Mouse (Mus musculus) adrenal gland, postnatal 10 days (tissue): ENCODE measurements around the gene Apoa5. TPM values are rescaled to one million over a fixed set of nuclear protein-coding genes. Genes with fewer than 3 reads are reported as not detected.

ENCODE experiments used
- DNase-seq: peaks from one replicate; pipeline ENCODE4 v3.0.0; 2021; ENCODE audit warnings: mixed read lengths
- long read RNA-seq, 2 experiments: library from polyadenylated mRNA; stranded (forward); transcript quantifications; one replicate each; pipeline ENCODE4 v2.0.0; 2021
- total RNA-seq, 2 experiments: library from RNA; stranded (reverse); gene quantifications; 2 replicates each; pipeline ENCODE4 v1.2.3; 2021

Apoa5 gene
- total RNA-seq = 10 to 100 TPM; 31.4 to 92.9 TPM
- long read RNA-seq, experiment 1, transcript Apoa5-201 (3 exons, 2,312 nt) = major isoform, 127 of 173 reads
- long read RNA-seq, experiment 1, transcript Apoa5-202 (4 exons, 2,515 nt) = minor isoform, 5 of 173 reads
- long read RNA-seq, experiment 1, partial matches to known transcripts = 0 of 173 reads
- long read RNA-seq, experiment 1, other reads (novel, unspliced or antisense) = 40 of 173 reads
- long read RNA-seq, experiment 2, transcript Apoa5-201 (3 exons, 2,312 nt) = major isoform, 5 of 6 reads
- long read RNA-seq, experiment 2, partial matches to known transcripts = 0 of 6 reads
- long read RNA-seq, experiment 2, other reads (novel, unspliced or antisense) = 1 of 6 reads

DNA sequence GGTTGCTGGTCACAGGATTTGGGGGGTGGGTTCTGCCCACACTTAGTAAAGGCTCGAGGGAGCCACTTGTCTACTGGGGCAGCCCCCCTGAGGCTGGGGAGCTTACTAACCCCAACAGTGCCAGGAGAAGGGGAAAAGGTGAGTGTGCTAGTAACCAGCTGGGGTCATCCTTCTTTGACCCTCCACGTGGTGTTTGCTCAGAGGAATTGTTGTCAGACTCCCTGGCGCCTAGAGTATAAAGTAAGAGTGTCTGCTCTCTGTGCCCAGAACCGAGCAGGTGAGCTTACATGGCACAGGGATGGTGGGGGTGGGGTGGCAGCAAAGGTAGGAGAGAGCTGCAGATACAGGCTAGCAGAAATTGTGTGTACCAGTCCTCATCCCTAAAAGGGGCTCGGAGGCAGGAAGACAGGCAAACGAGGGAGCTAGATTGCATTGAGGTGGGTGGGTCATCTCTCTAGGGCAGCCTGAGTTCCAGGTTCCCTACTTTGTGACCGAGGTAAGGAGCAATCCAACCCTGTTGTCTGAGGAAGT is at the start of gene Apoa5:
TSS of gene Apoa5 (plus strand) at position 291 of the 531 bp plus-strand sequence.
- DNase-seq = no peak

DNA sequence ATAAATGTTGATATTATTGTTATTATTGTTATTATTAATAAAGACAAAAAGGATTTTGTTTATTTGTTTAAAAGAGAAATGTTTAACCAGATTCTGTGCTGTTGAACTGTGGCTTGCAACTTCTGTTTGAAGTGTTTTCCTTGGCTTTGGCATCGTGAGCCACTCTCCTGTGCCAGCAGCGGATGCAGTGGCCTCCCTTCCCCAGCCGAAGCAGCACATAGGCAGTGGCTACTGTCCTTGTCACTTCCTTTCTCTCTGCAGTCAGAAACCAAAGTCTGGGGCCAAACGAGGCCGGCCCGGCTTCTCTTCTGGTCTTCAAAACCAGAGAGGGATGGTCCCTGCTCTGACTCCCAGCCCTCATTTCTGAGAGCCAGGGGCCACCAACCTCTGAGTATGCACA is 45.3 kb upstream of the Apoa5 start:
- no peak for DNase-seq

DNA sequence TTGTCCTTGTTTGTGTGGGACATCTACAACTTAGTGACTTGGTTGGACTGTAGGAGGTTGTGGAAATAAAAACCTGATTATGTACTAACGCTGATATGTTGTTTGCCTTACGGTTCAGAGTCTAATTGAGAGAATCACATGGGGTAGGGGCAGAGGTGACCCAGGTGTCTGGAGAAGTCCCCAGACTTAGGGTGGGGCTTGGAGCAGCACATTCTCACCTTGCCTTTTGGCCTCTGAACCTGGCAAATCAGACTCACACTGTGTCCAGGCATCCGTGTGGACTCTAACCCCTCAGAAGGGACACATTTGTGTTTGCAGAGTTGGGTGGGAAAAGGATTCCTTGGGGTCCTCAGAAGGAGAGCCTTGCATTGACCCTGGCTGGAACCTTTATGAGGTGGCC is 44.3 kb upstream of the Apoa5 start:
- no peak for DNase-seq

DNA sequence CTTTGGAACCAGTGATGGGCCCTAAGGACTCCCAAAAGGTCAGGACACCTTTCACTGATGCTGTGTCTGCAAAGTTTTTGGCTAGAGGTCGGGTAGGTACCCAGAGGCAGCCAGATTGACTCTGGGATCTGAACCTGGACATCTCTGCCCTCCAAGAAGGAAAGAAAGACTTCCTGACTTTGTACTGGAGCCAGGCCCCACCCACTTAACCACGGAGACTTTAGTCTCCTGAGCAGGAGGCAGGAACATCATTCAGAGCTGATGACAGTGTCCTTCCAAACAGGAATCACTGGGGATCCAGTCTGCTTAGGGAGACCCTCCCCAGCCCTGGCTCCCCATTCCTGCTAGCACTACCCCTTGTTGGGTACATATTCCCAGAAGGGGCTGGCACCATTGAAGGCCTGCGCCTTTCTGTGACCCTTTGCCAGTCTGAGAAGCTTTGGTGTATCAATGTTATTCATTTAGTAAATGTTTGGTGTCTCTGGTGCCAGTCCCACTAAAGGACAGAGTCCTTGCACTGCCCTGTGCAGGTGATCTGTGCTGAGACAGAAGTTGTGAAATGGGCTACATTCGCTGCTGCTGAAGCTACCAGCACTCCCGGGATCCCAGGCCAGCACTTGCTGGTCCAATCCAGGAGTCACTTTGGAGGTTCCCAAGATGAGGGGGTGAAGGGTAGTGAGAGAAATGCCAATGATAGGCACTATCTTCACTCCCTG is 43.3 kb upstream of the Apoa5 start:
- no peak for DNase-seq

DNA sequence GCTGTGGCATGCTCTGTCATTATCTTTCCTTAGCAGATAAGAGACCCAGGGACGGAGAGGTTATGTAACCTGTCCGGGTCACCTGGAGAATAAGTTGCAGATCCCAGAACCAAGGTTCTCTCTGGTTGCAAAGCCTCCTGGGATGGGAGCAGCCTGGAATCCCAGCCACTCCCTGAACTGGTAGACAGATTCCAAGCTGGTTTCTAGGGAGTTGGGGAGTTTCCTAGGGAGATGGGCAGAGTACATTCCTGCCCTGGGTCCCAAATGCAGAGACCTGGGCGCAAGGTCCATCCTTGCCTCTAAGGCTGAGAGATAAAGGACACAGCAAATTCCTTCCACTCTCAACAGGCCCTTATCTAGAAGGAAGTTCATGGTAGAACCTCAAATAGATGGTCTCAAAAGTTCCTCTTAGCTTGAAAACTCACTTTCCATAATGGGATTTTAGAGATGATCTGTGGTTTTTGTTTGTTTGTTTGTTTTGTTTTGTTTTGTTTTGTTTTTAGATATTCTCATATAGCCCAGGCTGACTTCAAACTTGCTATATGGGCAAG is 41.3 kb upstream of the Apoa5 start:
- no peak for DNase-seq

DNA sequence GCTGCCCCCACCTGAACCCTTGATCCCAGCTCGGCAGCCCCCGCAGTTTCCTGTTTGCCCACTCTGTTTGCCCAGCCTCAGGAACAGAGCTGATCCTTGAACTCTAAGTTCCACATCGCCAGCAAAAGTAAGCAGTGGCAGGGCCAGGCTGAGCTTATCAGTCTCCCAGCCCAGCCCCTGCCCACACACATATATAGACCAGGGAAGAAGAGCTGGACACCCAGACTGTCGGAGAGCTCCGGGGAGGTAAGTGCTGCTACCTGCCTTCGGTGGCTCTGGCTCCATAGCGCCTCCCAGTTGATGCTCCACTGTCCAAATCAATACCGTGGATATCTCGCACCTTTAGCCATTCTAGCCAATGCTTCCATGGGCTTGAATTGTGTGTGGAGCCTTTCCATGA is 39.9 kb upstream of the Apoa5 start, which contains the start of gene Apoa1:
TSS of gene Apoa1 (plus strand) at position 90 of the 400 bp plus-strand sequence.
- DNase-seq = no peak

DNA sequence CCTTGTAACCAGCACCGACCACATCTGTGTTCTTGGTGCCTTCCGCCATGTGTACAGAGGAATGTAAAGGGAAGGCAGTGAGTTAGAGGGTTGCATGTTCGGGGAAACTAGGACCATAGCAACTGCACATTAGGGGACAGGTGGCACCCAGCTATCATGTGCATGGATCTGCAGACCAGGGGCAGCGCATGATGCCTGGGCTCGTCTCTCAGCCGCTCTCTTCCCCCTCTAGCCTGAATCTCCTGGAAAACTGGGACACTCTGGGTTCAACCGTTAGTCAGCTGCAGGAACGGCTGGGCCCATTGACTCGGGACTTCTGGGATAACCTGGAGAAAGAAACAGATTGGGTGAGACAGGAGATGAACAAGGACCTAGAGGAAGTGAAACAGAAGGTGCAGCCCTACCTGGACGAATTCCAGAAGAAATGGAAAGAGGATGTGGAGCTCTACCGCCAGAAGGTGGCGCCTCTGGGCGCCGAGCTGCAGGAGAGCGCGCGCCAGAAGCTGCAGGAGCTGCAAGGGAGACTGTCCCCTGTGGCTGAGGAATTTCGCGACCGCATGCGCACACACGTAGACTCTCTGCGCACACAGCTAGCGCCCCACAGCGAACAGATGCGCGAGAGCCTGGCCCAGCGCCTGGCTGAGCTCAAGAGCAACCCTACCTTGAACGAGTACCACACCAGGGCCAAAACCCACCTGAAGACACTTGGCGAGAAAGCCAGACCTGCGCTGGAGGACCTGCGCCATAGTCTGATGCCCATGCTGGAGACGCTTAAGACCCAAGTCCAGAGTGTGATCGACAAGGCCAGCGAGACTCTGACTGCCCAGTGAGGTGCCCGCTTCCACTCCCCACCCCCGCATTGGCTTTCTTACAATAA is 38.6 kb upstream of the Apoa5 start:
- peak; percentile 89 for DNase-seq

DNA sequence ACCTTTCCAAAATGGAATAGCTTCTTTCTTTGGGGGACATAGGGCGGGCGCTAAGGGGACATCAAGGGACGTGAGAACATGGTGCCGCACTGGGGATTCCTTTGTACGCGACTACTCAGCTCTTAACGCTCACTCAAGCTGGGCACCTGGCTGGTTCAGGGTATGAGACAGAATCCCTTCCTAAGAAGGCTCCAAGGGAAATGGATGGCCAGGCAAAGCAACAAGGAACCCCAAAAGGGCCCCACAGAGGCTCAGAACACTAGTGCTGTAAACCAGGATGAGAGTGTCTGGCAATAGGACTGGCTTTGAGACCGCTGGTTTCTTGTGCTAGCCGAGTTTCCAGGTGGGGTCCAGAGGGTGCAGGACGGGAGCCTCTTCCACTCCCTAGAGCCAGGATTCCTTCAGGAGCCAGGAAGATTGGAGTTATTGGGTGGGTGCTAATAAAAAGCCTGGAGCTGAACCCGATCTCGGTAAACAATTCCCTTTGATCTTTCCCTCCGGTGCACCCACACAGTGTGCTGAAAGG is 37.9 kb upstream of the Apoa5 start:
- DNase-seq = no peak

DNA sequence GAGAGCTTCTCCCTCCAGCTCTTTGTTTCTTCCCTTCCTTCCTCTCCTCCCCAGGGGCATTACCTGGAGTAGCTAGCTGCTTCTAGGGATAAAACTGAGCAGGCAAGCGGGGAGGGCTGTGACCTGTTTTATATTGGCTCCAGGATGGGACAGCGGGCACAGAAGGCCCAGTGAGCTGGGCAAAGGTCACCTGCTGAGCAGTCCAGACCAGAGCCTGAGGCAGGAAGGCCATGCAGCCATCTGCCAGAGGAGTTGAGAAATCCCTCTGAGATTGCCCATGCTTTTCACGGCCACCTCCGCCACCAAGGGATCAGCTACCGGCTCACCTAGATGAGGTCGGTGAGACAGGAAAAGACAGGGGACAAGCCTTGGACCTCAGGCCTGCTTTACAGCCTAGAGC is 33.2 kb upstream of the Apoa5 start:
- peak; percentile 63 for DNase-seq

DNA sequence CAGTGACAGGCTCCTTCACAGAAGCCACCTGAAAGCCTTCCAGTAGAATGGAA is 33.0 kb upstream of the Apoa5 start, which contains the start of gene Apoc3:
TSS of gene Apoc3 (minus strand) at position 41 of the 53 bp plus-strand sequence.
- no peak for DNase-seq

DNA sequence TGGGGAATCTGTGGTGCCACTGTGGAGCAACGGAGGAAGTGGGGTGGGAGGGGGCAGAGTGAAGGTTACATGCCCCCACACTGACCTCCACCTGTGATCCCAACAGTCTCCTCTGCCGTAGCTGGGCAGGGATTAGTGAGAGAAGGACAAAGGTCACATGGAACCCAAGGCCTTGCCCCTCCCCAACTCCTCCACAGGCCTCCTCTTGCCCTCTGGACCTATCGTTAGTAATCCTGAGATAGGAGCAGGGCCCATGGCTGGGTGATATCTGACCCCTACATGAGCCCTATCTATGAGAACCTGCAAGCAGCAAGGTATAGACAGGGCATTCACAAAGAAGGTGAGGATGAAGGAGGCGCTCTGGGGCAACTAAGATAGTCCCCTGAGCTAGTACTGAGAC is 32.8 kb upstream of the Apoa5 start:
- DNase-seq = no peak

DNA sequence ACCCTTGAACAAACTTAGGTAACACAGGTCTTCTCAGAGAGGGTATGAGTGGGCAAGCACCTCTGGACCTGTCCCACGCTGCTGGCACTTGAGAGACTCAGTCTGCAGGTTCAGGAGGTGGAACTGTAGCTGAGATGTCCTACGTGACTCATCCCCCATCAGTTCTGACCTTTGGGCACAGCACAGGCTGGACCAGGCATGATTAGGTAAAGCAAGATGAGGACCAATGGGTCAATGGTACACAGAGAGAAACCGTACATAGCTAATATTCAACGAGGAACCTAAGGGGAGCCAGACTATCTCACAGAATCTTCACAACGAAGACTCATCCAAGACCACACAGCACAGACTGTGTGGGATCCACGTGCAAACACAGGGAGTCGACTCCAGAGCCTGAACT is 29.6 kb upstream of the Apoa5 start:
- no peak for DNase-seq

DNA sequence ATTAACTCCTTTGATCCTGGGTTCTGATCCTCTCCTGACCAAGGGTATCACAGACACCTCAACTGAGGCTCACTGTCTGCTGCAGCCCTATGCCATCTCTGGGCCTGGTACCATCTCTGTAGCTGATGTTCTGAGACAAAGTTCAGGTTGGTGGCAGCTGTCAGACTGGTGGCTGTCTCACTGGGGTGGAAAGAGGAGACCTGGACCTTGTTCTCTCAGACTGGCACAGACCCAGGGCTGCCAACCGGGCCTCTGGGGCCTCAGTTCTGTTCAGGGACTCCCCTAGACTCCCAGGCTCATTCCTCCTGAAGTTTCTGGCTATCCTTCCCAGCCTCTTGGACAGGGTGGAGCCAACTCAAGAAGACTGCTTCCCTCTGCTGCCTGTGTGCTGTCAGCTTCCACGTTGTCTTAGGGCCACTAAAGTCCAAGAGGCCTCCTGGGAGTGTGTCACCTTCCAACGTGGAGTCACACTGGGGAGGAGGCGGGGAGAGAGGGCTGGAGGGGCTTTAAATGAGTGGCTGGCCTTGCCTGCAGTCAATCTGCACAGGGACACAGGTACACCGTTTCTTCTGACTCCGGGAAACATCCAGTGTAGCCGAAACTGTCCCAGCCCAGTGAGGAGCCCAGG is 27.8 kb upstream of the Apoa5 start, which contains the start of gene Apoa4:
TSS of gene Apoa4 (plus strand) at position 171 of the 628 bp plus-strand sequence.
- no peak for DNase-seq

DNA sequence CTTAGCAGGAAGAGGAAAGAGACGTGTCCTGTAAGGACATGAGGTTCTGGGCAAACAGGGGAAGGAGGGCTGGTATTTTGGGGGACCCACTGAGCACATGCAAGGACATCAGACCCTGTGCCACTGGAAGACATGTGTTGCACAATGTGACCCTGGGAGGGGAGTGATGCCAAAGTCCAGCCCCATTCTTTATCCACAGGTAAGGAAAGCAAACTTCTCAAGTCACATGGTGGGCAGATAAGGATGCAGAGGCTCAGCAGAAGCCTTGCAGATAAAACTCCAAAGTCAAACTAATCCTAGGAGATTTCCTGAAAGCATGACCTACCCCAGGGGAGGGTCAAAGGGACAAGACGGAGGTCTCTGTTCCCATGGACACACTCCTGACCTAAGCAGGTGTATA is 26.6 kb upstream of the Apoa5 start:
- DNase-seq = no peak

DNA sequence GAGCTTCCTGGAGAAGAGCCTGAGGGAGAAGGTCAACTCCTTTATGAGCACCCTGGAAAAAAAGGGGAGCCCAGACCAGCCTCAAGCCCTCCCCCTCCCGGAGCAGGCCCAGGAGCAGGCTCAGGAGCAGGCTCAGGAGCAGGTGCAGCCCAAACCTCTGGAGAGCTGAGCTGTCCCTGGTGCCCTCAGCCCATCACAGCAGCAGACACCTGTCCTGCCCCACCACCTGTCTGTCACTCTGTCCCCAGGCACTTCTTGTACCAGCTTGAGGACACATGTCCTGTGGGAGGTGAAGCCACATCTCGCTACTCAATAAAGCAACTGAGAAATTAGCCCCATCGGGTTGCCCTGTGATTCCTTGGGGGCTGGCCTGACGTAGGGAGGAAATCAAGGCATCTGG is 25.3 kb upstream of the Apoa5 start:
- no peak for DNase-seq

DNA sequence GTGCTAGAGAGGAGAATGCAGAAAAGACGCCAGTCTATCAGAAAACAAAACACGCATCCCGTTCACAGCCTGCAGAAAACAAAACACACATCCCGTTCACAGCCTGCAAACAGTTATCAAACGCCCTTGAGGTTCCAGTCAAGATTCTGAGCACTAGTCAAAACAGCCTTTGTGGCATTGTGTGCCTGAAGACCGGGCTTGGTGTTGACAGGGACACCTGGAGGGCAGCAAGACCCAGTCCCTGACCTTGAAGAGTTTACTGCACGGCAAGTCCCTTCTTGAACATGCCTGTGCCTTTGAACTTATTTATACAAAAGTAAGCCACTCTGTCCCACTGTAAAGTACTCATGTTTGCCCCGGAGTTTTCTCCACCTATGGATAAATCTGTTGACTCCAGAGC is 24.8 kb upstream of the Apoa5 start:
- DNase-seq = no peak

DNA sequence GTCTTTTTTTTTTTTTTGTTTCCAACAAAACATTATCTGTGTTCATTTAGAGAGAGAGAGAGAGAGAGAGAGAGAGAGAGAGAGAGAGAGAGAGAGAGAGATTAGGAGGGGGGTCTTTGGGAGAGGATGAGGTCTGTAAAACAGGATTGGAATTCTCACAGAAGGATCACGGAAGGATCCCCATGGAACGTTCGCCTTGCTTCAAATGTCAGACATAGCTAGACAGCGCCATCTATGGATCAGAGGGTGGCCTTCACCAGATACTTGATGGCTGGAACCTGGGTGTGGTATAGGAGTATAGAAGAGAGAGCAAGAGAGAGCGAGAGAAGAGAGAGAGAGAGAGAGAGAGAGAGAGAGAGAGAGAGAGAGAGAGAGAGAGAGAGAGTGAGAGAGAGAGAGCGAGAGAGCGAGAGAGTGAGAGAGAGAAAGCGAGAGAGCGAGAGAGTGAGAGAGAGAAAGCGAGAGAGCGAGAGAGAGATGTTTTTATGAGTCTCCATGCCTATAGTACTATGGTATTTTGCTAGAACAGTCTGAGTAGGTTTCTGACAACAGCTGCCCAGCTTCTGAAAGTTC is 21.6 kb upstream of the Apoa5 start:
- peak; percentile 71 for DNase-seq

DNA sequence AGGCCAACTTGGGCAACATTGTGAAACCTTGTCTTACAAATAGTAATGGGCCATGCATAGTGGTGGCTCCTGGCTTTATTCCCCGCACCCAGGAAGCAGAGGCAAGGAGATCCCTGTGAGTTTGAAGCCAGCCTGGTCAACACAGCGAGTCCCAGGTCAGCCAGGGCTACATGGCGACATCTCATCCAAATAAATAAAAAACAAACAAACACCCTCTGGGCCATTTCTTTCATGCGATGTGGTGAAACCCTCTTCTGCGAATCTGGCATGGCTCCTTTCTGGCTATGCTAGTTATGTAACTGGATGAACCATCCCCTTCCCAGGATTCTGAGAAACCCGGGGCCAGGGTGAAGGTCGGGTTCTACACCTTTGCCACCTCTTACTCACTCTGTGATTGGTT is 12.3 kb upstream of the Apoa5 start:
- DNase-seq = no peak

DNA sequence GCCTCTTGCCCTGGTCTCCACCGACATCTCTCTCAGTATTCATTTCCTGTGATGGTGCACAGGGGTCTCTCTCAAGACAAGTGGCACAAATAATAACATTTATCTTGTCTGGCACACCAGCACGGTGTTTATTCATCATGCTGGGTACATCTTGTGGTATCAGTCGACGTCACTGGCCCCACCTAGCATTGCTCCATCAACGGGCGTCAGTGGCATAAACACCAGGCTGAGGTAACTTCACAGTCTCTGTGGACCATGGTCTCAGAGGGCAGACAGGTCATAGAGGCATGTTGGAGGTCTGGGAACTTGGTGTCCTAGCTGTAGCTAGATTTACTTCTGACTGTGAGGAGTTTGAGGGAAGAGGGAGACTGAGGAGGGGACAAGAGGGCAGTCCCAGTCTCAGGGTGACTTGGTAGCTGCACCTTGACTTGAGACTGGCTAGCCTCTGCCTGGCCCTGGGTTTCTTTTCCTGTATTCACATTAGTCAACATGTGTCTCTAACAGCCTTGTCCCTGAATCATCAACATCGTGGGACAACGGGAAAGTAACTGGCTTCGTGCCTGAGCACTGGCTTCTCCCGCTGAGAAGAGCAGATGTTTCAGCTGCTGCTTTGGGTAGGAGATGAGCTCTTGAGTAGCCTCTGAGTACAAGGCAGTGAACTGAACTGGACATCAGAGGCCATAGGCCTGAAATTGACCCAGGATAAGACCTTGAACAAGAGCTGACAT is 11.6 kb upstream of the Apoa5 start:
- DNase-seq = peak; percentile 33

DNA sequence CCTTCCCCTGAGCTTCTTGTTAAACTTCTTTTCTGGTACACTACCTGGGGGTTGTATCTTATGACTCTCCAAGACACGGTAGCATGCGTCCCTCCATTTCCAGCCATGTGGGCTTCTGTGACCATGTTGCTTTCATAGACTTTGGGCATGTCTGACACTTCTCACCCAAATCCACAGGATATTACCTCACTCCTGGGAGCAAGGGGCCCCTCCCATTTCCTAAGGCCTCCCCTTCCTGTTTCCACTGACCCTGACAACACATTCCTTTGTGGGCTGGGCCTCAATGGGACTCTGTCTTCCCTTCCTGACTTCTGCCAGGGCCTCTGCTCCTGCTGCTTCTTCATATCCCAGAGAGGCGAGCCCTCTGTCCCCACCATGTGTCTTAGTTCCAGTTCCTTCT is 10.9 kb upstream of the Apoa5 start:
- no peak for DNase-seq

DNA sequence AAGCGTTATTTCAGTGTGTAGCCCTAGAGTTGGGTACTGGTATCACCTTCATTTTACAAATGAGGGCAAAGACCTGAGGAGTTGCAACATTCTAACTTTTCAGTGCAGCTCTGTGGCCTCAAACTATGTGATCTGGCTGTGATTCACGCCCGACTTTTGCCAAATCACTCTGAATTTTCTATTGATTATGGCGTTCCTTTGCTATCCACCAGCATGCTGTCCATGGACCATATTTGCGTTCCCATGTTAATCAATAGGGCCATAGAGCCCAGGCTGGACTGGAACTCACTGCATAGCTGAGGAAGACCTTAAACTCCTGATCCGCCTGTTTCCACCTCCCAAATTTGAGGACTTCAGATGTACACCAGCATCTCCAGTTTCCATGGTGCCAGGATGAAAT is 9.3 kb upstream of the Apoa5 start:
- no peak for DNase-seq
